Mouse (Mus musculus) ES-E14 (cell line): ENCODE measurements around the gene Slain2.

Experiments
- CHD2 ChIP-seq: IDR thresholded peaks from 2 replicates; pipeline ENCODE4 v1.6.1; 2014; ENCODE audit warnings: mild to moderate bottlenecking, low read depth, low read length, inconsistent platforms
- HCFC1 ChIP-seq: IDR thresholded peaks from 2 replicates; pipeline ENCODE4 v1.6.1; 2012; ENCODE audit warnings: low read length, inconsistent platforms, borderline replicate concordance; ENCODE audit not compliant: insufficient read depth
- MAFK ChIP-seq: IDR thresholded peaks from 2 replicates; pipeline ENCODE4 v1.6.1; 2014; ENCODE audit warnings: mild to moderate bottlenecking, low read depth, low read length, inconsistent platforms; ENCODE audit not compliant: insufficient read depth
- ZNF384 ChIP-seq: IDR thresholded peaks from 2 replicates; pipeline ENCODE4 v1.6.1; 2012; ENCODE audit warnings: low read depth, low read length, inconsistent platforms

GRCm38 (mm10) chr5:73004046-73004445, 89.9 kb downstream of the Slain2 start:
- TF ChIP-seq HCFC1 (no peak), ZNF384 (no peak), CHD2 (no peak), MAFK (no peak)
